ENCODE assay signal across 8 mouse cellular contexts in genomic region chr17:51159261-51159660, GRCm38 (mm10). TPM values are rescaled to one million over a fixed set of nuclear protein-coding genes. Genes with fewer than 3 reads are reported as not detected.
DNase-seq lines count a peak whose midpoint lies in the region; ATAC-seq lines count a peak whose summit lies in the region.

No protein-coding gene starts in this region.

- 0 out of 2 replicates have a peak, but pooled peaks have one; percentile 49 for ATAC-seq in heart, embryonic 11.5 days (replicated peaks; ENCODE audit: insufficient number of reproducible peaks, low FRiP score, low TSS enrichment)
- peak; percentile 43; the same call in 1 of the 2 replicates for ATAC-seq in lung, embryonic 16.5 days (ENCODE audit: low read depth)

- no peak overlapping the region for H3K27ac ChIP-seq in heart, embryonic 11.5 days (ENCODE audit: low read depth, low read length)
- no peak overlapping the region for H3K27ac ChIP-seq in lung, embryonic 16.5 days (ENCODE audit: low read length)

- WGBS in heart, embryonic 11.5 days (ENCODE audit: insufficient replicate concordance): 93% methylated on average over 5 of the region's 5 CpGs
- WGBS in lung, embryonic 16.5 days: 88% methylated on average over 5 of the region's 5 CpGs

- no peaks in the 10 kb centered on the region for H3K4me1 ChIP-seq in heart, embryonic 11.5 days (ENCODE audit: control insufficient read depth, insufficient read depth, low read length)
- no peaks in the 10 kb centered on the region for H3K4me1 ChIP-seq in lung, embryonic 16.5 days (replicated peaks; ENCODE audit: control insufficient read depth, insufficient read depth, low read length)

- H3K36me3 ChIP-seq in heart, embryonic 11.5 days (ENCODE audit: control insufficient read depth, insufficient read depth, low read length): no peaks in the 10 kb centered on the region
- no peaks in the 10 kb centered on the region for H3K36me3 ChIP-seq in lung, embryonic 16.5 days (ENCODE audit: control insufficient read depth, insufficient read depth, low read length)

- H3K9me3 ChIP-seq in heart, embryonic 11.5 days (replicated peaks; ENCODE audit: control insufficient read depth, low read length): 0 out of 2 replicates have a peak, but pooled peaks cover 2% of the 10 kb centered on the region
- H3K9me3 ChIP-seq in lung, embryonic 16.5 days (ENCODE audit: control insufficient read depth, low read length): no peaks in the 10 kb centered on the region

- no peak overlapping the region for H3K4me2 ChIP-seq in heart, embryonic 11.5 days
- no peak overlapping the region for H3K4me2 ChIP-seq in lung, embryonic 16.5 days (ENCODE audit: low read depth, low read length)

- H3K27me3 ChIP-seq in heart, embryonic 11.5 days (ENCODE audit: control insufficient read depth, insufficient read depth, low read length): no peaks in the 10 kb centered on the region
- no peaks in the 10 kb centered on the region for H3K27me3 ChIP-seq in lung, embryonic 16.5 days (ENCODE audit: control insufficient read depth, insufficient read depth, low read depth, low read length)

- H3K9ac ChIP-seq in heart, embryonic 11.5 days (ENCODE audit: low read depth, low read length): no peak overlapping the region
- no peak overlapping the region for H3K9ac ChIP-seq in lung, embryonic 16.5 days (ENCODE audit: low read length)

- DNase-seq in kidney, adult 11 months: peak; percentile 18
- DNase-seq in kidney, postnatal 10 days: no peak
- peak; percentile 78 for DNase-seq in adipocyte (ENCODE audit: low spot score)
- DNase-seq in thymus, postnatal 0 days (ENCODE audit: low spot score): no peak
- no peak for DNase-seq in testis, postnatal 10 days (ENCODE audit: low spot score)
- no peak for DNase-seq in embryo, embryonic 10 days (ENCODE audit: low spot score)

- H3K4me3 ChIP-seq in heart, embryonic 11.5 days (ENCODE audit: low read depth, low read length): no peak overlapping the region
- H3K4me3 ChIP-seq in lung, embryonic 16.5 days (ENCODE audit: low read length): no peak overlapping the region

RNA-seq across cellular contexts. Expression of gene Tbc1d5, which starts 19.9 kb away (rescaled TPM):
- polyA plus RNA-seq in heart, embryonic 11.5 days (2014; fragmentation: Nextera tagmentation; extraction: Ambion mirVana): 9.3 and 9.7 TPM in 2 replicates
- 12.5 and 13.2 TPM in 2 replicates for polyA plus RNA-seq in lung, embryonic 16.5 days (2015; fragmentation: Nextera tagmentation; extraction: Ambion mirVana)
- 4.8 and 4.9 TPM in 2 replicates for polyA plus RNA-seq in thymus, postnatal 0 days (2015; fragmentation: Nextera tagmentation; extraction: Ambion mirVana)

Comparison
In these comparisons a context has a peak if more than half of its experiments do, and no peak if none do; other contexts are left out.
1. DNase-seq: peak in kidney, adult 11 months (single experiment) and adipocyte (single experiment); none in kidney, postnatal 10 days (single experiment), thymus, postnatal 0 days (single experiment), testis, postnatal 10 days (single experiment) and embryo, embryonic 10 days (single experiment).